Comparison of ENCODE assay signal across 19 mouse cellular contexts in genomic region chr2:29437111-29437510, GRCm38 (mm10).
"Had no signal": no experiment of that assay in that cellular context is flagged by ENCODE, and none has a peak within 500 bp of the region (broad histone marks: within the 10 kb centered on the region; RNA-seq: fewer than 3 reads in every experiment).

No protein-coding gene starts in this region.

- H3K9me3 ChIP-seq: intestine, embryonic 15.5 days; liver, embryonic 12.5 days; liver, embryonic 15.5 days; midbrain, embryonic 12.5 days; midbrain, embryonic 15.5 days; neural tube, embryonic 12.5 days; neural tube, embryonic 15.5 days; stomach, embryonic 15.5 days had no signal

- H3K27me3 ChIP-seq: intestine, embryonic 15.5 days; liver, embryonic 12.5 days; liver, embryonic 15.5 days; midbrain, embryonic 12.5 days; midbrain, embryonic 15.5 days; neural tube, embryonic 12.5 days; neural tube, embryonic 15.5 days; stomach, embryonic 15.5 days had no signal

- ATAC-seq: hindbrain, embryonic 16.5 days; intestine, embryonic 15.5 days; liver, embryonic 12.5 days; midbrain, embryonic 15.5 days had no signal

- H3K9ac ChIP-seq: intestine, embryonic 15.5 days; liver, embryonic 12.5 days; liver, embryonic 15.5 days; midbrain, embryonic 12.5 days; midbrain, embryonic 15.5 days; neural tube, embryonic 12.5 days; neural tube, embryonic 15.5 days; stomach, embryonic 15.5 days had no signal

- H3K4me3 ChIP-seq: intestine, embryonic 15.5 days; left cerebral cortex, adult 2 months; liver, embryonic 12.5 days; liver, embryonic 15.5 days; midbrain, embryonic 12.5 days; midbrain, embryonic 15.5 days; neural tube, embryonic 12.5 days; neural tube, embryonic 15.5 days; stomach, embryonic 15.5 days had no signal

- H3K36me3 ChIP-seq: intestine, embryonic 15.5 days; liver, embryonic 12.5 days; liver, embryonic 15.5 days; midbrain, embryonic 12.5 days; midbrain, embryonic 15.5 days; neural tube, embryonic 12.5 days; neural tube, embryonic 15.5 days; stomach, embryonic 15.5 days had no signal

- H3K27ac ChIP-seq: intestine, embryonic 15.5 days; left cerebral cortex, adult 2 months; liver, embryonic 12.5 days; macrophage; midbrain, embryonic 12.5 days; midbrain, embryonic 15.5 days; neural tube, embryonic 12.5 days; neural tube, embryonic 15.5 days; stomach, embryonic 15.5 days had no signal

- H3K4me2 ChIP-seq: intestine, embryonic 15.5 days; liver, embryonic 12.5 days; liver, embryonic 15.5 days; midbrain, embryonic 12.5 days; midbrain, embryonic 15.5 days; neural tube, embryonic 12.5 days; neural tube, embryonic 15.5 days; stomach, embryonic 15.5 days had no signal

- DNase-seq: kidney, adult 11 months; kidney, postnatal 14 days; layer of hippocampus, postnatal 36 days; lung, adult 2 months; right cerebral cortex, adult 18-20 months; right cerebral cortex, postnatal 25 days; spleen, adult 18-20 months; thymus, postnatal 25 days had no signal

- H3K4me1 ChIP-seq: intestine, embryonic 15.5 days had no signal
